Comparison of ENCODE assay signal across 17 mouse cellular contexts in genomic region chr6:147329201-147329600, GRCm38 (mm10).
A peak's percentile ranks its signal among the peaks of the same experiment; 100 is the strongest.
DNase-seq lines count a peak whose midpoint lies in the region; ATAC-seq lines count a peak whose summit lies in the region.
"Had no signal": no experiment of that assay in that cellular context is flagged by ENCODE, and none has a peak within 500 bp of the region (broad histone marks: within the 10 kb centered on the region; RNA-seq: fewer than 3 reads in every experiment).

No protein-coding gene starts in this region.

- no peak overlapping the region for H3K4me3 ChIP-seq in hindbrain, embryonic 14.5 days (replicated peaks; ENCODE audit: low read length)
- H3K4me3 ChIP-seq: embryonic facial prominence, embryonic 13.5 days; heart, embryonic 10.5 days; limb, embryonic 12.5 days; megakaryocyte, embryonic 14.5 days had no signal

- no peak overlapping the region for H3K27ac ChIP-seq in hindbrain, embryonic 14.5 days
- H3K27ac ChIP-seq: embryonic facial prominence, embryonic 13.5 days; heart, embryonic 10.5 days; kidney, postnatal 0 days; limb, embryonic 12.5 days had no signal

- H3K9me3 ChIP-seq in hindbrain, embryonic 14.5 days (ENCODE audit: control insufficient read depth, low read length) = no peaks in the 10 kb centered on the region
- H3K9me3 ChIP-seq: embryonic facial prominence, embryonic 13.5 days; heart, embryonic 10.5 days had no signal

- no peaks in the 10 kb centered on the region for H3K4me1 ChIP-seq in hindbrain, embryonic 14.5 days (replicated peaks; ENCODE audit: control insufficient read depth, insufficient read depth, low read length)
- H3K4me1 ChIP-seq: embryonic facial prominence, embryonic 13.5 days; heart, embryonic 10.5 days; limb, embryonic 12.5 days; megakaryocyte, embryonic 14.5 days had no signal

- peak; percentile 61 for DNase-seq in heart, adult 11 months
- DNase-seq in heart, adult 18-20 months = no peak
- peak; percentile 81 for DNase-seq in layer of hippocampus, adult 11-12 months (ENCODE audit: low spot score)
- peak; percentile 55 to 74 for DNase-seq in left cerebral cortex, adult 9 months (ENCODE audit: low spot score in 2 of 2)
- DNase-seq in telencephalon, adult 2 months (ENCODE audit: low read depth, low spot score) = peak; percentile 87
- DNase-seq in lung, postnatal 4 days = no peak
- DNase-seq in hindbrain, embryonic 14.5 days (ENCODE audit: low spot score) = no peak
- no peak for DNase-seq in adipocyte (ENCODE audit: low spot score)
- DNase-seq: B cell, adult 2 months; cerebellum, postnatal 36 days; heart, postnatal 36 days; lung, adult 2 months had no signal

- no peaks in the 10 kb centered on the region for H3K27me3 ChIP-seq in hindbrain, embryonic 14.5 days (ENCODE audit: control insufficient read depth, insufficient read depth, low read length)
- H3K27me3 ChIP-seq: embryonic facial prominence, embryonic 13.5 days; limb, embryonic 12.5 days had no signal

- H3K36me3 ChIP-seq in hindbrain, embryonic 14.5 days (replicated peaks; ENCODE audit: control insufficient read depth, insufficient read depth) = no peaks in the 10 kb centered on the region
- H3K36me3 ChIP-seq: embryonic facial prominence, embryonic 13.5 days; heart, embryonic 10.5 days; limb, embryonic 12.5 days had no signal

- no peak overlapping the region for H3K9ac ChIP-seq in hindbrain, embryonic 14.5 days
- H3K9ac ChIP-seq: embryonic facial prominence, embryonic 13.5 days; limb, embryonic 12.5 days had no signal

- 85% methylated on average over 5 of the region's 5 CpGs for WGBS in hindbrain, embryonic 14.5 days

- ATAC-seq in hindbrain, embryonic 14.5 days (ENCODE audit: low FRiP score) = no peak

- H3K4me2 ChIP-seq in hindbrain, embryonic 14.5 days (replicated peaks) = no peak overlapping the region
- H3K4me2 ChIP-seq: embryonic facial prominence, embryonic 13.5 days; limb, embryonic 12.5 days had no signal

Comparison
In these comparisons a context has a peak if more than half of its experiments do, and no peak if none do; other contexts are left out.
1. DNase-seq: peak in heart, adult 11 months (single experiment), layer of hippocampus, adult 11-12 months (single experiment), left cerebral cortex, adult 9 months (2 of 2) and telencephalon, adult 2 months (single experiment); none in heart, adult 18-20 months (0 of 2), lung, postnatal 4 days (0 of 2), hindbrain, embryonic 14.5 days (single experiment) and adipocyte (single experiment).